Mouse (Mus musculus): ENCODE measurements around the gene 2900026A02Rik.

Gene 2900026A02Rik

DNA sequence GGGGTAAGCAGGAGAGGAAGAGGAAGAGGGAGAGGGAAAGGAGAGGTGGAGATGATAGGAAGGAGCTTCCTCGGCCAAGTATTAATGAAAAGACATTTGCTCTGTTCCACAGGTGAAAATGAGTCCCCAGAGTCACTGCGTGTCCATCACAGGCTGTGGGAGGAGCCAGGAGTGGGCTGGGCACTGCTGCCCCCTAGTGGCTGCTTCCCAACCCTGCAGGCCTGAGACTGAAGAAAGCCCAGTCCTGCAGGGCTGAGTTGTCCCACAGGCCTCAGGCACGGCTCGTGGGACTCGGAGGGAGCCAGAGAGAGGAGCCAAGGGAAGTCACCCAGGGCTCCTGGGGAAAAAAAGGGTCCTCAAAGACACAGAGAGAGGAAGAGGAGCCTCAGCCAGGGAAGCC is 47.7 kb downstream of the 2900026A02Rik start:
- peak; percentile 82 to 88 for DNase-seq

GRCm38 (mm10) chr5:113171968-113172578 is 49.0 kb downstream of the 2900026A02Rik start:
- DNase-seq = no peak

DNA sequence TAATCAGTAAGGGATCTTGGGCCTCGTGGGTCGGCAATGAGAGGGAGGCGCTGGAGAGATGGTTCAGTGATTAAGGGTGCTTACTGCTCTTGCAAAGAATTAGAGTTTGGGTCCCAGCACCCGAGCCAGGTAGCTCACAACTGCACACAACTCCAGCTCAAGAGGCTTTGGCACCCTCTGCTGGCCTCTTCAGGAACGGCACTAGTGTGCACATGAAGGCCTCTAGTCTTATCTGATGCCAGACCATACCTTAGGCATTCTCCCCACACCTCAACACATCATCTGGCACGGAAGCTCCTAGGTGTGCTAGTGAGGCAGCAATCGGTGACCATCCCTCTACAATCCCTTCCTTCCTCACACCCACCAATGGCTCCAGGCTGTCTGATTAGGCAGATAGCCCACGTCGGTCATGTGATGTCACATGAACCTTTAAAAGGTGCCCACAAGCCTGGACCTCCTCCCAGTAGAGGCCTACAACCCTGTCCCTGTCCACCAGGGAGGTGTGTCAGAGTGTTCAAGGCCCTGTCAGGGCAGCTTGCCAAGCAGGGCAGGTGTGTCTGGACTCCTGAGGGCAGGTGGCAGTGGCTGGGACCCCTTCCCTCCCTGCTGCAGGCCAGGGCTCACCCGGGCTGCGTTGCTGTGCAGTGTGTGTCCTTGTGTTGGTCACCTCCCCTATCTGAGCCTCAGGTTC is 50.8 kb downstream of the 2900026A02Rik start:
- DNase-seq = peak in 1 of 2 experiments; percentile 50

GRCm38 (mm10) chr5:113167733-113168132 is 53.3 kb downstream of the 2900026A02Rik start:
- DNase-seq = peak; percentile 71 to 87

DNA sequence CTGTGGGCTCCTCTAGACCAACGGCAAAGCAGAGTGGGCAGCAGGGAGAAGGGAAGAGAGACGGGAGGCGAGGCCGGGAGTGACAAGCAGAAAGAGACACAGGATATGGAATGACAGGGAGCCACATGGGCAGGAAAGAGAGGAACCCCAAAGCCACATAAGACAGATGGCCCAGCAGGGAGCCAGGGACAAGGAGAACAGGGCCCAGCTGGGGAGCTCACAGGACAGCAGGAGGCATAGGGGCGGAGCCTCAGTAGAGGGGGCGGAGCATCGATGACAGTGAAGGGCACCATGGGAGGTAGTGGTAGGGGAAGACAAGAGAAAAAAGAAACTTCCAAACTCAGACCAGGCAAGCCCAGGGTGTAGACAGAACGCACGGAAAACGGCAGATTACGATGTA is 55.6 kb downstream of the 2900026A02Rik start:
- peak in 1 of 2 experiments; percentile 43 for DNase-seq

DNA sequence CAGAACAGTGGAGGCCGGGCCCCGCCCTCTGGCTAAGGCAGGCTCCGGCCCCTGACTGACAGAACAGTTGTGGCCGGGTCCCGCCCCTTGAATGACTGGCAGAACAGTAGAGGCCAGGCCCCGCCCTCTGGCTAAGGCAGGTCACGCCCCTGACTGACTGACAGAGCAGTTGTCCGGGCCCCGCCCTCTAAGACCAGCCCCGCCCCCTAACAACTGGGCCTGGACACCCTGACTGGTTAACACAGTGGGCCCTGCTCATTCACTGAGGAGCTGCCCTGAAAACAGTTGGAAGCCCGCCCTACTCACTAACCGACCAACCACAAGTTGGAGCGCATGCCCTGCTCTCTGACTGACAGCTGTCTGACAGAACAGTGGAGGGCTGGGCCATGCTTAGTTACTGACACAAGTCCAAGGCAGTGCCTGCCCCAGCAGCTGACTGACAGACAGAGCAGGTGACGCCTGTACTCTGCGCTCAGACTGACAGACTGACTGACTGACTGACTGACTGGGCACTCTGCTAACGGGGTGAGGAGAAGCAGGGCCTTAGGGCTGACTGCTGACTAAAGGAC is 56.1 kb downstream of the 2900026A02Rik start:
- peak in 1 of 2 experiments; percentile 53 for DNase-seq

GRCm38 (mm10) chr5:113164448-113164847 is 56.6 kb downstream of the 2900026A02Rik start:
- no peak for DNase-seq

- DNase-seq = no peak
These were observed 57.9 kb downstream of the 2900026A02Rik start for GRCm38 (mm10) chr5:113163116-113163515.

DNA sequence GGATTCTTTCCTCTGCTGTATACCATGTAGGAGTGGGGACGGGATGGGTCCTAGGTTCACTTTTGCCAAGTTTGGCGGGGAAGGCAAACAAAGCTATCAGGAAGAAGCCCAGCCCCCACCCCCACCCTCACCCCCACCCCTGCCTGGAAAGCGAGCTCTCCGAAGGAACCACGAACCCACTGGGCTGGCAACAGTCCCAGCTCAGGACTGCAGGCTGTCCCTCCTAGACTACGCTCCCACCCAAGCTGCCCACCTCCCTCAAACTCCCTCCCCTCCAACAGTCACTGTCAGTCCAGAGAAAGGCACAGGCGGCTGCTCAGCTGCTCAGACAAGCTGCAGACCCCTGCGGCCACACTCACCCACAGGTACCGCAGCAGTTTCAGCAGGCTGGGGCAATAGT is 58.3 kb downstream of the 2900026A02Rik start:
- DNase-seq = no peak

- no peak for DNase-seq
These were observed 59.5 kb downstream of the 2900026A02Rik start for GRCm38 (mm10) chr5:113161576-113161975.

- no peak for DNase-seq
These were observed 60.7 kb downstream of the 2900026A02Rik start for GRCm38 (mm10) chr5:113160320-113160719.

GRCm38 (mm10) chr5:113158759-113159355 is 62.2 kb downstream of the 2900026A02Rik start:
- no peak for DNase-seq

DNA sequence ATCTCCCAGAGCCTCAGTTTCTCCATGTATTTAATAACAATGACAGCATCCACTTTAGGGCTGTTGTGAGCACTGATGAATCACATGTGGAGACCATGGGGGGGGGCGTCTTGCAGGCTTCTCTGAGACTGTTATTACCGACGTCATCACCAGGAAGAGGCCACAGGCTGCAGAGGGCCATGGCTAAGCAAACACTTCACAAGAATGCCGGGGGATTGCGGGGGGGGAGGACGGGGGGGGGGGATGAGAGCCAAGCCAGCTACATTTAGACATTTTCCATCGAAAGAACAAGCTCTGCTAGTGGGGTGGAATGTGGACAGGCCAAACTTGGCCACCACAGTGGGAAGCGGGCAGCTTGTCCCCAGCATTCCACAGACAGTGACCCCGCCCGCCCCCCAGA is 63.4 kb downstream of the 2900026A02Rik start:
- no peak for DNase-seq

- DNase-seq = no peak
These were observed 64.0 kb downstream of the 2900026A02Rik start for GRCm38 (mm10) chr5:113157006-113157405.

GRCm38 (mm10) chr5:113155133-113155532 is 65.9 kb downstream of the 2900026A02Rik start:
- DNase-seq = peak; percentile 90 to 92

GRCm38 (mm10) chr5:113154441-113154840 is 66.6 kb downstream of the 2900026A02Rik start:
- DNase-seq = no peak

DNA sequence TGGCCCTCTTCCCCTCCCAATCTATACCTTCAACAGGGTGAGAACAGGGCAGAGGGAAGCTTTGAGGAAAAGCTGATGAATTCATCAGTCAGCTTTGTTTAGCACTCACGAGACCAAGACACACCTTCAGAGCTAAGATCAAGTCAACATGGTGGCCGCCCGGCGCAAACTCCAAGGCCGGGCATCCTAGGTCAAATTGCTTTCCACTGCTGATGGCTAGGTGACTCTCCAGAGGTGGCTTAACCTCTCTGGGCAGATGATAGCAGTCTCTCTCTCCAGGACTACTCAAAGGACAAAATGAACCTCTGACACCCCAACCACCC is 67.6 kb downstream of the 2900026A02Rik start:
- no peak for DNase-seq

- peak; percentile 43 to 48 for DNase-seq
These were observed 68.2 kb downstream of the 2900026A02Rik start for GRCm38 (mm10) chr5:113152663-113153507.

- peak; percentile 52 to 63 for DNase-seq
These were observed 69.4 kb downstream of the 2900026A02Rik start for GRCm38 (mm10) chr5:113151554-113152103.

DNA sequence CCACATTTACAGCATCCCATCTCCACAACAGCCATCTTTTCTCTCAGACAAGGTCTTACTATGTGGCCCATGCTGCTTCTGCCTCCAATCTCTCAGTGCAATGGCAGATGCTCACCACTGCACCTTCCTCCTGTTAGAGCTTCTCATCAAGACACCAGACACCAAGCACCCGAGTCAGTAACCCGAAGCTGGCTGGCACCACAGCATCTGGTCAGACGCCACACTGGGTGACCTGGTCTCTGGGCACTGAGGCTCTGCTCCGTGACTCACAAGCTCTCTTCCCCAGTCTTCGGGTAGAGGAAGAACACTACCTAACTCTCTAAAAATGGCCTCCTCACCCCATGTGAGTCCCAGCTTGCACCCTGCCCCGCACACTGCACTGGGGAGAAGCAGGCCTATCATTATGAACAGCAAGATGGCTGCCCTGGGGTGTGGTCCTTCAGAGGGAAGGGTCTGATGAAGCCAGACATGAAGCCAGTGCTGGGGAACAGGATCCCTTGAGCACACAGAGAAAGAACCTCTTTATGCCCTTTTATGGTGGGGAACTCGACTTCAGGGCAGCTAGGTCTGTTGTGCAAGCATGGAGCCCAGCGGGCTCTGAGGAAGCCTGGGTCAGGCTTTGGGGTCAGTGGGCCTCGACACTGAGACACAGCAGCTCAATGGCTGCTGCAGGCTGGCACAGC is 70.0 kb downstream of the 2900026A02Rik start:
- DNase-seq = no peak

DNA sequence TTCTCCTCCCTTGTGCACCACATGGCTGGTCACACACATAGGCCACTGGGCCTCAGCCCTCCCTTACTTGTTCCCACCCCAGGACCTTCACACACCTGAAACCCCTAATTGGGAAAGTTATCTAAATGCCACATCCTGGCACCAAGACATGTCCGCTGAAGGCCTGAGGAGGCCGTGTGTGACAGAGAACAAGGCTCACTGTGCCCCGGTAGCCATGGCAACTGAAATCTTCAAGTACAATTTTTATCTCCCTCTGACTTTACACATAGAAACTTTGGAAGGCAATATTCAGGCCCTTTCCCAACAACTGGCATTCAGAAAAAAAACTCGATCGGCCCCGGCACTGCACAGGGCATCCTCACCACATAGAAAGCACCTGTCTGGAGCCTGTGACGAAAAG is 72.0 kb downstream of the 2900026A02Rik start:
- no peak for DNase-seq

DNA sequence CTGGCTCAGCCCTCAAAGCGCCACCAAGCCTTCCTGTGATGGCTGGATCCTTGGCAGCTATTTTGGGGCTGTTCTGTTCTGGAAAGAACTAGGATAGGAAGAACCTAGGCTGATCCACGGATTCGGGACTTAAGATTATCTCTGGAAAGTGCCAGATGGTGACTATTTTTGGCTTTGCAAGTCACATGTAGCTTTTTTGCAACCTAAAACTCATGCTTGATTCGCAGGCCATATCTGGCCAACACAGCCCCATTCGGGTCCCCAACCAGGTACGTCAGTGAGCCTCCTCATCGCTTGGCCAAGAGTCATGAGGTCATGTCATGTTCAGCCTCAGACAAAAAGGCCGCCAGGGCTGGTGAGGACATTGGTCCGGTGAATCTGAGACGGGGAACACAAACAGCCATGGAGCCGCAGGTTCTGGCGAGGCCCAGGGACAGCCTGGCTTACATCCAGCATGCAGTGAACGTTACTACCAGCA is 73.0 kb downstream of the 2900026A02Rik start:
- peak; percentile 54 to 57 for DNase-seq
